Mouse (Mus musculus) liver, postnatal 0 days (tissue): ENCODE data around the gene Tmed4.

Experiments
- CTCF ChIP-seq: sonication (generic); IDR thresholded peaks from 2 replicates; pipeline ENCODE4 v1.5.1; 2016; ENCODE audit warnings: antibody characterized with exemption, low read depth
- EP300 ChIP-seq: IDR thresholded peaks from 2 replicates; pipeline ENCODE4 v1.6.1; 2016; ENCODE audit warnings: antibody characterized with exemption, low read depth, mild to moderate bottlenecking

DNA sequence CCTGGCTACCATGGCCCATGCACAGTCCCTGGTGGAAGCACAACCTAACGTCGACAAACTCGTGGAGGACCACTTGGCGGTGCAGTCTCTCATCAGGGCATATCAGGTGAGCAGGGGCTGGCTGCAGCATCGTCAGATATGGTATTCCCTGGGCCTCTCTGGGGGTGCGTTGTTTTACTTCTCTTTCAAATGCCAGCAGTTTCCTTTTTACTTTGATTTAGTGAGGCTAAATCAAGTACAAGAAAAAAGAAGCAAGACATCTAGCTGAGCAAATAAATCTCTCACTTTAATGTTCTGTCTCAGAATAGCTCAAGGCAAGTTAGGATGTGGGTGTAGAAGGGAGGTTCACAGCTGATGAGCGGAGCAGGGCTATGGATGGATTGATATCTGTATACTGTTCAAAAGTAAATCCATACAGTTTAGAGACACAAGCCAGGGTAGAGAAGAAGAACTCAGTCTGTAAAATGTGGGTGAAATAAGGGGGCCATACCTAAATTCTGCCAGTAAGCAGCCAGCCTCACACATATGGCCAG, 39.3 kb upstream of the Tmed4 start:
- TF ChIP-seq CTCF, result no peak
- TF ChIP-seq EP300, result no peak
